Mouse (Mus musculus) adrenal gland, postnatal 14 days (tissue): ENCODE results near the gene Kif13a. TPM values are rescaled to one million over a fixed set of nuclear protein-coding genes. Genes with fewer than 3 reads are reported as not detected.

Experiments
- DNase-seq: peaks from one replicate; pipeline ENCODE4 v3.0.0; 2021; ENCODE audit warnings: mixed read lengths
- total RNA-seq: library from RNA; stranded (reverse); gene quantifications from 2 replicates; pipeline ENCODE4 v1.2.3, GENCODE M21; 2021

Kif13a gene
- total RNA-seq, 1 experiment from 2014 or later, result 32.3 TPM

DNA sequence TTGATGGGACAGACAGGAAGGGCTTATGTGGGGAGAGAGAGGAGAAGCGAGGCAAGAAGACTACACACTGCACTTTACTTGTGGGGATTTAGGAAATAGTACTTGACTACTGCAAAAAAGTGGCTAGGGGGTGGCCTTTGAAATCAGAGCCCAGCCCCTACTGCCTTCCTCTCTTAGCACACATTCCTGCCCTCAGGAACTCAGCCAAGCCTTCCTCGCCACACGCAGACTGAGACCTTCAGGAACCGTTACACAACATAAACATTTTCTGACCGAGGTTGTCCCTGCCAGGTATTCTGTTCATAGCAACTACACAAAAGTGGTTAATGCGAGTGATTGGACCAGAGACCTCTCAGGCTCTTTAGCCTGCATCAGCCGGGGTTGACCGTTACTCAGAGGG lies 8.1 kb downstream of the Kif13a start:
- DNase-seq, result no peak

DNA sequence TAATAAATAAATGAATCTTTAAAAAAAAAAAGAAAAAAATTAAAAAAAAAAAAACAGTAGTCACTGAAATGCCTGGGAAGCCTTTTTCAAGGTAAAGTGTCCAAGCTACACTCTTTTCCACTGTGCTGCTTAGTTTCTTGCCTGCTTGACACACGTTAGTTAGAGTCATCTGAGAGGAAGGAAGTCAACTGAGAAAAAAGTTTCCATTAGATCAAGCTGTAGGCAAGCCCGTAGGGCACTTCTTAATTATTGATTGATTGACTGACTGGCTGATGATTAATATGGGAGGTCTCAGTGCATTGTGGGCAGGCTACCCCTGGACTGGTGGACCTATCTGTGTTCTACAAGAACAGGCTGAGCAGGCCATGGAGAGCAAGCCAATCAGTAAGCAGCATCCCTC lies 9.9 kb downstream of the Kif13a start:
- no peak for DNase-seq

DNA sequence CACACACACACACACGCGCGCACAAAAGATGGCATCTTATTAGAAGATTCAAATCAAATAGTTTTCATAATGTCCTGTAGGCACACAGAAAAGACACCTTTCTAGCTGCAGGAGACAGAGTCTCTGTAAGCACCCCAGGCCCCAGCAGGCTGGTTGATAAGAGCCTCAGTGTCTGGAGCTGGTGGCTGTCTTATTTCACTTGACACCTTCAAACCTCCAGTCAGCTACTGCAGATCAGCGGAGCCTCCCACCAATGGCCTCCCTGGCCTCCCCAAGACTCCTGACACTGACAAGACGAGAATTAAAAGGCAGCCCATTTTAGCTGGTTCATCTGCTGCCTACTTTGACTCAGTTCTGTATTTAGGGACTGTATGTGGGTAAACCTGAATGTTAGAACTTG lies 11.2 kb downstream of the Kif13a start:
- DNase-seq, result no peak

DNA sequence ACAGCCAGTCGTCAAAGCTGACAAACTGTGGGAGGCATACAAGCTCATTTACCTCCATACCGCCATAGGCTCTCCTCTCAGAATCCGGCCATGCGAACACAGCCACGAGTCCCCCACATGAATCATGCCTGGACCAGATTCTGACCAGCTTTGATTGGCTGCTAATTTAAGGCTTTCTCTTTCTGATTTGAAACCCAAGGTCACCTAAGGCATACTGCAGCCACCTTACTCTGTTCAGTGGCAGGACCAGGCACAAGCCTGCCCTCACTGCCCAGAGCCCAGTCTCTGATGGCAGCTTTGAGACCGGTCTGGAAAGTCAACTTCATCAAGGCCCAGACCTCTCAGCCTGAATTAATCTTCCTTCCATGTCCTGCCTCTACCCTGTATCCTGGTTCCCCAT lies 17.7 kb downstream of the Kif13a start:
- DNase-seq, result no peak

DNA sequence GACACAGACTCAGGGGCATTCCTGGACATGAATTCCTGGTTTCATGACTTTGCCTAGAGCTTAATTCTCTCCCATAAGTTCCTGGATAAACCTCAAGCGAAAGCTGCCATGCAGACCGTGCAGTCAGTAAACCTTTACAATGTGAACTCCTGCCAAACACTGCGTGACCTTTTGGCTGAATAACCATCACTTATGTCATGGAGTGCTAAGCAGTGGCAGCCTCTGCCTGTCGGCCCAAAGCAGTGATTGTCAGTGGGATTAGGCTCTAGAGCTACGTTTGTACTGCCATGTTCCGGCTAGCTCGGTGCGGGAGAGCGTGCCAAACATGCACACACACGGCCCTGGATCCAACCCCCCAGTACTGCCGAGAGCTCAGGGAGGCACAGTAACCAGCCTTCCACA lies 18.6 kb downstream of the Kif13a start:
- DNase-seq, result peak; percentile 59

DNA sequence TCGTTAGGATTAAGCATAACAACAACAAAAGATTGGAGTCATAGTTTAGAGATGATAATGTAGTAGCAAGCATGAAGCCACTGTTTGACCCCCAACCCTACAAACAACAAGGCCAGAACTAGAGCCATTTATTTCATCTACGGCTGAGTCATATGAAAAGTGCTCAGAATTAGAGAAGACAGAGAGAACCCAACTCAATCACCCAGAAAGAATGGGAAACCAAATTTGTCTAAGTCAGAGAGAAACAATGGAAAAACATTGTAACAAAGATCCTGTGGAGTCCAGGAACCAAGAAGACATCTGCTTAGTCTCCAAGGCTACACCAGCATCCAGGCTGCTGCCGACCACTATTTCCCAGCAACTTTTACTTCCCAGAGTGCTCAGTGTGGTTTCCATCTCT lies 19.7 kb downstream of the Kif13a start:
- no peak for DNase-seq

DNA sequence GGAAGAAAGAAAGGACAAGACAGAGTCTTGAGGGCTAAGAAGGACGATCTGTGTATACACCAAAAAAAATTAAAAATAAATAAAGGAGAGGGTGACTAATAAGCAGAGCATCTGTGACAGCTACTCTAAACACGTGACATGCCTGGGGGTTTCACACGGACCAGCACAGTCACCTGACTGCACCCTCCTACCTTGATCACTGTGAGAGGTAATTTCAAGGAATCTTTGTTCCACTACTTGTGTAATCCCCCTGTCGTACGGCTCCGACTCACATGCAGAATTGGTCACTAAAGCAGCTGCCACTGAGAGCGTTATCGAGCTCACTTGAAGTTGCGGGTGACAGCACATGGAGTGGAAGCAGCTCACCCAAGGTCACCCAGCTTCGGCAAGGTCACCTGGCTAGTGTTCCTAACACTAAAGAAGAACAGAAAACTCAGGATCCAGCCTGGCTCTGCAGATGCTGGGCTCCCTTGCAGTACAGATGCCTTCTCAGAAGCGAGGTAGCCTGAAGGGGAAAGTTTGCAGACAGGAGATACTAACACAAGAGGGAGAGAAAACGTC lies 20.6 kb downstream of the Kif13a start:
- no peak for DNase-seq

DNA sequence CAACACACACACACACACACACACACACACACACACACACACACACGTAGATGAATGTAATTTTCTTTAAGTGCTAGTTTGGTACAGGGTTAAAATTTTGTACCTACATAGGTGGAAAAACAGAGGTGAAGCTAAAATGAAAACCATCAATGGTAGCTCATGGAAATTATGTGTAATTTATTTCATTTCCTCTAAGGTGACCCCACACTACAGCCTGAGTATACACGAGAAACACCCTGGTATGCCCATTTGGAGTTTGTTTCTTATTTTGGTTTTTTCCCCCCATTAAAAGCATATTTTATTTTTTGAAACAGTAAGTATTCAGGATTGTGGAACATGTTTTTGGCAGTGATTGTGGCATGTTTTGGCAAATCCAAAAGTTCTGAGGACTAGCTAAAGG lies 21.3 kb downstream of the Kif13a start:
- no peak for DNase-seq

DNA sequence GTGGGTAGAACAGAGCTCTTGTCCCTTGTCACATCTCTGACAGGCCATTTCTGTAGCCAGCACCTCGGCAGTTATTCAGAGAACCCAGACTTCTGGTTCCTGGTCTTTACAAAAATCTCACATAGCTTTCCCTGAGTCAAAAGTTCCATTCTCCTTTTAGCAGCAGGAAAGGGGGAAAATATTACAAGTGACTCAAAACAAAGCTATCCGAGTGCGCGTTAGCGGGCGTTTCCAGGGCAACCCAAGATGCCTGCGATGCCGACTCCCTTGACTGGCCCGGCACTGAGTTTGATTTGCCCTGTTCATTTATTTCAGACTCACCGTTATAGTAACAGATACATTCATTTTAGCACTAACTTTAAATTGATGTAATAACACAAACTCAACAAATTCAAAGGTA lies 21.8 kb downstream of the Kif13a start:
- DNase-seq, result peak; percentile 36

DNA sequence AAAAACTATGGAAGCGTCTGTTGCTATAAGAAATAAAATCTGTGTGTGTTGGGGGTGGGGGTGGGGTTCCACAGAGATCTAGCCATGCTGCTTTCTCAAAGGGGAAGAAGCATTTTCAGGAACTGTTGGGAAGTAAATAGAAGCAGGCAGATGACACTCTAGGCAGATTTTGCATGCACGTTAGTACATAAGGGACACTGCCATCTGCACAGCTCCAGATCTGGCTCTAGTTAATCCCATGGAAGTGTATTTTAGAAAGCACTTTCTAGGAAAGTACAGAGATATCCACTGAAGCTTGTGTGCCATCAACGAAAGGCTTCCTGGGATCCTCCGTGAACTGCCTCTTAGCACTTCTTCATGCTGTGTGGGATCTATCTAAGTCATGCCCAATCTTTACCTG lies 22.6 kb downstream of the Kif13a start:
- DNase-seq, result no peak

DNA sequence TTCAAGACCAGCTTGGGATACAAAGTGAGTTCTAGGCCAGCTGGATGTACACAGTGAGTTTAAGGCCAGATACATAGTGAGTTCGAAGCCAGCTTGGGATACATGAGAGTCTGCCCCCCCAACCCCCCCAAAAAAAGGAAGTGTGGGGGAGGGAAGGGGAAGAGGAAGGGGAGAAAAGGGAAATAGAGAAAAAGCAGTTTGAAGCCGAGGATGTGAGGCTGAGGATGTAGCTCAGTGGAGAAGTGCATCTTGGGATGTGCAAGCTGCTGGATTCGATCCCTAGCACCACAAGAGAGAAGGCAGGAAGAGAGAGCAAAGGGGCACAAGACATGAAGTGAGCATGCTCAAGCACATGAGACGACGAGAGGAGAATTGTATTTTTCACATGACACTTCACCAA lies 23.7 kb downstream of the Kif13a start:
- DNase-seq, result no peak

DNA sequence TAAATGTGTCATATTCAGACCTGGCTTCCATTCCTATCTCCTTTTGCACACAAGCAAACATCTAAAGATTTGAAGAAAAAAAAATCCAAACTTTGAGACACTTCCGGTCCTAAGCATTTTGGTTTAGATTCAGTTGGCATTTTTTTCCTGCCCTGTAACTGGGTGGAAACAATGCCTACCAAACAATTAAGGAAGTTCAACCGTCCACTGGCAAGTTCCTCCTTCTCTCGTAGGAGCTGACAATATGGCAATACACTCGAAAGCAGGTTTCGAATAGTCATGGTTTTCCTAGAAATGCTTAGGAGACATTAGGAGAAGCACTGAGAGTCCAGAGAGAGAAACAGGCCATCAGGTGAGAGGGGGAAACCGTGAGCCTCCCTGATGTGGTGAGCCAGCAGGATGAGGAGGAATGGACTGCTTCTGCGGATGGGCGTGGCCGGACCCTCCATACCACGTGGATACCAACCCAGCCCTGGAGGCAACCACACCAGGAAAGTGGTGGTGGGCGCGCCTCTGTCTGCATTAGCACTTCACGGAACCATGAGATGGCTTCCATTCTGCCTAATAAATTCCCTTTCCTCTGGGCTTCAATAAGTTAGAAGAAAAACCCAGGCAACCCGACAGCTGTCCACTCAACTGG lies 24.6 kb downstream of the Kif13a start:
- DNase-seq, result no peak

DNA sequence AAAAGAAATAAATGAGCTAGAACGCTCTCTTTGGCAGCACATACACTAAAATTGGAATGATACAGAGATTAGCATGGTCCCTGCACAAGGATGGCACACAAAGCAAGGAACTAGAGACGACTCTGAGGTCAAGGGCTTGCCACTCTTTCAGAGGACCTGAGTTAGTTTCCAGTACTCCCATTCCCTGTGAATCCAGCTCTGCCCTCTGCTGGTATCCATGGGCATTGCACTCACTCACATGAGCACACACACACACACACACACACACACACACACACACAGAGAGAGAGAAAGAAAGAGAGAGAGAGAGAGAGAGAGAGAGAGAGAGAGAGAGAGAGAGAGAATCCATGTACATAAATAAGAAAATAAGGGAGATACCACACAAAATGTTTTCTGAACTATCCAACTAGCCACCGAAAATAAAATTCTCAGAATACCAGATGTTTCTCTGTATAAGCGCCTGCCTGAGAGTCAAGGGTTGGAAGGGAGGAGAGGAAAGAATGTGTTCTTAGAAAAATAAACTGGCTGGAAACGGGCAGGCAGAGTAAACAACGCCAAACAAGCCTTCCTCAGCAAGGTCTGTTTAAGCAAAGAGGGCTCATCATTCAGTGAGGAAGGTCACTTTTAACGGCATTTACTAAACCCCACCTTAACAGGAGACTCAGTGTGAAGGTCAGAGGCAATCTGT lies 27.0 kb downstream of the Kif13a start:
- no peak for DNase-seq

DNA sequence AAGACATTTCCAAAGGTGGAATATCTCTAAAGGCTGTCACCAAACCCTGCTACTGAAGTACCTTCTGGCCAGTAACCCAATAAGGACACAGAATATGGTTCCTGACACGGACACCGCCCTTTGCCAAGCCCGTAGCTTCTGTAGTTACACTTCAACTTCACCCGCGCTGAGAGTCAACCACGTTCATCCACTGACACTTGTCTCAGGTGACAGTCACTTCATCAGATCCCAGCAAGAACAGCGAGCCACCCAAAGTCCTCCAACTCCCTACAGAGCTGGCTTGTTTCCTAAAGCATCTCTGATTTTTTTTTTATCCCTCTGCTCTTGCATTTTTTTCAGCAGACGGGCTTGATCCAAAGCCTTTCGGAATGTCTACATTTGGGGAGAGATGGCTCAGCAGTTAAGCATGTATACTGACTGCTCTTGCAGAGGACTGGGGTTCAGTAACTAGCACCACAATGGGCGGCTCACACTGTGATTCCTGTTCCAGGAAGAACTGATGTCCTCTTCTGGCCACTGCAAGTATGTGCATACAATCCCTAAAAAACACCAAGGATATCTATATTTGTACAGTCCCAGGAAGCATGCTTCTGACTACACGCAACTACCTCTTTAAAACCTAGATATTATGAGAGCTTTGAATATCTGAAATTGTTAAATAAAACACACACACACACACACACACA lies 28.7 kb downstream of the Kif13a start:
- no peak for DNase-seq

DNA sequence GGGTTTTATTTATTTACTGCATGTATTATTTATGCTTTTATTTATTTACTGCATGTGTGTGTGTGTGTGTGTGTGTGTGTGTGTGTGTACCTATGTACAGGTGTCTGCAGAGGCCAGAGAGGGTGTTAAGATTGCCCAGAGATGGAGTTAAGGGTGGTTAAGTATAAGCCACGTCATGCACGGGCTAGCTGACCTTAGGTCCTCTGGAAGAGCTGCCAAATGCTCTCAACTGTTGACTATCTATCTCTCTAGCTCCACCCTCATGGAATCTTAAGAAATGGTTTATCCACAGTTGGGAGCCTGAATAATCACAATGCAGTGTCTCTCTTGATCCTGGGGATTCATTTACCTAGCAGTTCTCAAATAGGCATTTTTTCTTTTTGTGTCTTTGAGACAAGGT lies 30.8 kb downstream of the Kif13a start:
- DNase-seq, result no peak

DNA sequence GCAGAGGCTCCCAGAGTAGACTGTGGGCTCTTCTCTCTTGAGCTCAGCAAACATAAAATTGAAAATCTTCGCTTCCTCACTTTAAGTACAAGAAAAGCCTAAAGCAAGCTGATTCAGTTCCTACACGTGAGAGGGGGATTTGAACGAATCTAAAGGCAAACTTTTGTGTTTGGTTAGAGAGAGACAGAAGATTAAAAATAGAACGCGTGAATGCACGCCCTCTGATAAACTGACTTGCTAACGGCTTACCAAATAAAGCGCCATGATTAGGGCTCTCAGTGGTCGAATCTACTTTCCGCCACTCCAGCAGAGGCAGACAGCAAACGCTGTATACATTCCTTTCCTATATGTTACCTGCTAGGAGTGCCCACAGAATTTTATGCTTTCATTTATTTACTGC lies 31.3 kb downstream of the Kif13a start:
- DNase-seq, result no peak

DNA sequence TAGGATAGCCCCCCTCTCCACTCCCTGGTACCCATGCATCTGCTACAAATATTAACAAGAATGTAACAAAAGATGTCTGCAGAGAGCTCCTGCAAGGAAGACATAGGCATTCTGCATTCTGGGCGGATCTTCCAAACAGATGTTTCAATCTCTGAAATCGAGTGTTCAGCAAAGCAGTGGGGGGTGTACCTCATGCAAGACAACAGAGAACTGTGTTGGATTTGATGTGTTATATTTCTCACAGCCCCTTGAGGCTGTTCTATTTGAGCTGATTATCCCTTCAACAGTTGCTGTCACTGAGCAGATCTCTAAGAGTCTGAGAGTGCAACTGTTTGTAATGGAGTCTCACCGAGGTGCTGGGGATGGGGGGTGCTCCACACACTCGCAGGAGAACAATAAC lies 37.3 kb downstream of the Kif13a start:
- DNase-seq, result no peak

DNA sequence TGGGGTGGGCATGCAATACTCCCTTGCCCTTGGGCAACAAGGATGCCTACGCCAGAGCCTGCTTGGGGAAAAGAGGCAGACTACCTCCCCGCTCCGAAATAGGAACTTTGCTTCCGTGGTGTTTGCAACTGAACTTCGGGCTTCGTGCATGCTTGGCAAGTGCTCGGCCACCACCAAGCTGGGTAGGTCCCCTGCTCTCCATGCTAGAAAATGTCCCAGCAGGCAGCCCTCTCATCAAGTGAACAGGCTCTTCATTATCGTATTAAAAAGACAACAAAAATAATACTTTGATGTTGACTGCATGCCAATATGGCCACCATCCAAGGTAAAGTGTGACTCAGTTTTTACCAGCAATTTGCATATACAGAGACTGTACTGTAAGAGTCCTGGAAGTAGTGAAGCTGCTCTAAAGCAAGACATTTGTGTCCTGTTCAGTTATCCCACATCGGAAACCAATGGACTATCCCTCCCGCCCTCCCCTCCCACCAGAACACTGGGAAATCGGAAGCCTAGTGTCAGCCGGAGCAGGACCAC lies 41.5 kb downstream of the Kif13a start:
- peak; percentile 72 for DNase-seq

DNA sequence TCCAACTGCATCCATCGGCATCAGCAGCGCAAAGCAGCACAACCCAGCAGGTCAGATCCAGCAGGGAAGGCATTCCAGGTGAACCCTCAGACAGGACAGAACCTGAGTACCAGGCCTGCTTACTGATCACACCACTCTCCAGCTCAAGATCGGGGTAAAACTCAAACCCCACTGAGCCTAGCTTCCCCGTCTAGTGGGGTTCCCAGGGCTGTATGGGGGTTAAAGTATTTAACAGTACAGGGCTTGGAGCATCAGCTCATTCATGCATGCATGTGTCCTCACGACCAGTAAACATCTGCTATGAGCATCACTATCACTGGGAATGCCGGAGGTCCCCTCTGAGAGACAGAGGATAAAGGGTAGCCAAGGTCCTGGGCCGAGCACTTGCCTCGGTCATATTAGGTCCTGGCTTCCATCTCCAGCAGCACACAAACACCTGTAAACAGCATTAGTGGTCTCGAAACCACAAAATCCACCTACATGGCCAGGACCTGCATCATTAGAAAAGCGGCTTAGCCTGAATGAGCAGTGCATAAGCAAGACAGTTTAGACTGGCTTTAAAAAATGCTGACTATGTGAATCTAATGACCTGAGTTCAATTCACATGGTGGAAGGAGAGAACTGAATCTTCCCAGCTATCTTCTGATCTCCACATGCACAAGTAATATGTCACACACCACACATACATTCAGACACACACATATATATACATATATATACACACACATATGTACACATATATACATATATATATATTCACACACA lies 43.0 kb downstream of the Kif13a start:
- DNase-seq, result no peak

DNA sequence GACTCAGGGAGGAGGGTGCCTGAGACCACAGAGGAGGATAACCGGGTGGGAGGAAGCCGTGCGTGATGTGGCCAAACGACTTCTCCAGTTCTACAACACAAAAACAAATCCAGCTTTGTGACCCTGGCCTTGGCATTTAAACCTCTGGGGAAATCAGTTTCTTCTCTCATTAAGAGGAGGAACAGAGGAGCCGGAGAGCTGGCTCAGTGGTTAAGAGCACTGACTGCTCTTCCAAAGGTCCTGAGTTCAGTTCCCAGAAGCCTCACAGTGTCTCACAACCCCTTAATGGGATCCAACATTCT lies 44.0 kb downstream of the Kif13a start:
- DNase-seq, result peak; percentile 55

DNA sequence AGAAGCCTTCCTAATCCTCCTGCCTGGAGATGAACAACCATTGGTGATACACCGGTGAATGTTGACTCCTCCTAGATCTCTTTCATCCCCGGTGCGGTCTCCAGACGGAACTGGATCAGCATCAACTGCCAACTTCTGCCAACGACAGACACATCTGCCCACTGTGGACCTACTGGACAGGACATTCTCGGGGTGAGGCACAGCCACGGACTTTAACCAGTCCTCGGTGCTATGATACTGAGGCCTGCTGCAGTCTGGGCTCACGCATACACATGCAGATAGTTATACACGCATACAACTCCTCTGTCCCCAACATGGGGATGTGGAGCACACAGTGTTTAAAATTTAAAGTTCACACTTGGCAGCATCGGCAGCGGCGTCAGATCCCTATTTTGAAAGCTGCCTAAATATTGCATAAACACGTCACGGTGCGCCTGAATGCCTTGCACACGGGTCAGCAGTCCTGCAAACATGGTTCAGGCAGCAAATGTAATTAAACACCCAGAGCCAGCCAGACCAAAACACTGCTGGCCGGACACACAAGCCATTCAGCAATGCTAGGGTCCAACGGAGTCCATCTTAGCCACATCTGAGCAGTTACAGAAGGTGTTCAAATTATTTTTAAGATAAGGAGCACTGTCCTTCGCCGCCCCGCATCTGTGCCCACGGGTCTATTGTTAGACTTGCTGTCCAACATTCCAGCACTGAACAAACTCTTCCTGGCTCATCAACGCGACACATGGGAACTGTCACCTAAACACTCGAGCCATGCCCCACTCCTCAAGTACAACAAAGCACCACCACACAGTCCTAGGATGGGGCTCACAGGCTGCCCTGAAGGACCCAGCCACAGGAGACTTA lies 44.5 kb downstream of the Kif13a start:
- DNase-seq, result no peak

DNA sequence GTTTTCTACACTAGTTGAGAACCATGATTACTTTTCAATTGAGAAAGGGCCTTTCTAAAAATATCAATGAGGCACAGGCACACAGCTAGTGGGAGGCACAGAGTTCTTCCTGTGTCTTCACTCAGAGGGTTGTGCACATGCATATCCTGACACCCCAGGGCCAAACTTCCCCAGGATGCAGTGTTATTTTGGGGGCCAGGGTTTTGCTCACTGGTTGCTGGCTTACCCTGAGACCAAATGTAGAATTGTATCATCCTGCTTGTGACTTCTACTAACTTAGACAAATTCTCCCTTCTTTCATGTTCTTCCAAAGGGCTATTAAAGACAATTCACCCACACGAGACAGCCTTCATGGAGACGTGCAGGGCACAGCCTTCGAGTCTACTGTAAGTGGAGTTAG lies 45.7 kb downstream of the Kif13a start:
- no peak for DNase-seq
